Mouse (Mus musculus) cerebellum, adult 2 months (tissue): ENCODE results near the gene Nos3.

Experiments
- CTCF ChIP-seq: fragments of 200-500 bp; IDR thresholded peaks from 2 replicates; pipeline ENCODE4 v1.5.1; 2011; ENCODE audit warnings: low read depth, mild to moderate bottlenecking, control low read depth, low read length, moderate library complexity, borderline replicate concordance; ENCODE audit not compliant: insufficient read depth
- POLR2A ChIP-seq: fragments of 200-500 bp; IDR thresholded peaks from 2 replicates; pipeline ENCODE4 v1.6.1; 2011; ENCODE audit warnings: low read length, control low read depth, borderline replicate concordance; ENCODE audit not compliant: insufficient read depth

DNA sequence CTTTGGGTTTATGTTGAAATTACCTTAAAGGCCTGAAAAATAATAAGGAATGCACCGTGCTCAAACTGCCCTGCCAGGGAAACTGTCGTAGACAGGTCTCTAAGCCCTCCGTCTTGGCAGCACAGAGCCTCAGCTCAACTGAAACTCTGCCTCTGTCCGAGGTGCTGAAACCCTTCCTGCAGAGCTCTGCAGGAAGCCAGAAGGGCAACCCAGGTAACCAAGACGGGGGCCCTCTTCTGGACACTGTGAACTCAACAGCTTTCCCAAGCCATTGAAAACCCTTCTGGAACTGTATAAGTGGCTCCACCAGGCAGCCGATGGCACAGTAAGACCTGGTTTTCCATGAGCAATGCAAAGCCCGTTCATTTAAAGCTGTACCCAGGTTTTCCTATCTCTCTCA lies 7.1 kb upstream of the Nos3 start:
- no peak for TF ChIP-seq POLR2A
- TF ChIP-seq CTCF = peak; percentile 22; the same call in 1 of the 2 replicates
